Mouse (Mus musculus) kidney, postnatal 36 days (tissue): ENCODE measurements around the gene Crtc1.
A peak's percentile ranks its signal among the peaks of the same experiment; 100 is the strongest.

Experiments
- DNase-seq, 2 experiments: peaks; one replicate each; pipeline ENCODE4 v3.0.0; 2021 to 2022; ENCODE audit warnings: mixed read lengths in 2 of 2

Gene Crtc1

DNA sequence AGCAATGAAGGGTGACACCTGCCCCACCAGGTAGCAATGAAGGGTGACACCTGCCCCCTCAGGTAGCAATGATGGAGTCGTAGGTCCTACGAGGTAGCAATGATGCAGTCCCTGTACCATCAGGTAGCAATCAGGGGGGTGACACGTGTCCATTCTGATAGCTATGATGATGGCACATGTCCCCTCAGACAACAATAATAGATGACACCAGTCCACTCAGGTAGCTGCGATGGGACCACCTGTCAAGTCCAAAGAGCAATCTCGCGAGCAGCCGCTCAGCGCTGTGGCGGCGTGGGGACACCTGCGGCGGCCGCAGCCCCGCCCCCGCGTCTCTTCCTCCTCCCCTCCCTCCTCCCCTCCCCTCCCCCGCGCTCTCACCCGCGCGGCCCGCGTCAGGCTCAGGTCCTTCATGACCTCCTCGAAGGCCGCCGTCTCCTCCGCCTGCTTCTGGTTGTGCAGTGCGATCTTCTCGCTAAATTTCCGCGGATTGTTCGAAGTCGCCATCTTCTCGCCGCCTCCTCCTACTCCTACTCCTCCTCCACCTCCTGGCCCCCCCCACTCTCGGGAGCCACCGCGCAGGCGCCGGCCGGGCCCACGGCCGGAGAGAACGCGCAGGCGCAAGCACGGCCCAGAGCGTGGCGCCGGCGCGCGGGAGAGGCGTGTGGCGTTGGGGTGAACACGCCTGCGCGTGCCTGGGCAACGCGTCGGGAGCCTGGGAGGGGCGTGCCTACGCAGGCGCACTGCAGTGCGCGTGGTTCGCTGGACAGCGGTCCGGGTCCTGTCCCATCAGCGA is at the start of gene Crtc1:
Gene Crtc1 (minus strand): TSS at position 525 of the 793 bp plus-strand sequence.
- DNase-seq: peak; percentile 96 to 98

- DNase-seq: no peak
Observed at GRCm38 (mm10) chr8:70488931-70489470, 49.6 kb upstream of the Crtc1 start.

DNA sequence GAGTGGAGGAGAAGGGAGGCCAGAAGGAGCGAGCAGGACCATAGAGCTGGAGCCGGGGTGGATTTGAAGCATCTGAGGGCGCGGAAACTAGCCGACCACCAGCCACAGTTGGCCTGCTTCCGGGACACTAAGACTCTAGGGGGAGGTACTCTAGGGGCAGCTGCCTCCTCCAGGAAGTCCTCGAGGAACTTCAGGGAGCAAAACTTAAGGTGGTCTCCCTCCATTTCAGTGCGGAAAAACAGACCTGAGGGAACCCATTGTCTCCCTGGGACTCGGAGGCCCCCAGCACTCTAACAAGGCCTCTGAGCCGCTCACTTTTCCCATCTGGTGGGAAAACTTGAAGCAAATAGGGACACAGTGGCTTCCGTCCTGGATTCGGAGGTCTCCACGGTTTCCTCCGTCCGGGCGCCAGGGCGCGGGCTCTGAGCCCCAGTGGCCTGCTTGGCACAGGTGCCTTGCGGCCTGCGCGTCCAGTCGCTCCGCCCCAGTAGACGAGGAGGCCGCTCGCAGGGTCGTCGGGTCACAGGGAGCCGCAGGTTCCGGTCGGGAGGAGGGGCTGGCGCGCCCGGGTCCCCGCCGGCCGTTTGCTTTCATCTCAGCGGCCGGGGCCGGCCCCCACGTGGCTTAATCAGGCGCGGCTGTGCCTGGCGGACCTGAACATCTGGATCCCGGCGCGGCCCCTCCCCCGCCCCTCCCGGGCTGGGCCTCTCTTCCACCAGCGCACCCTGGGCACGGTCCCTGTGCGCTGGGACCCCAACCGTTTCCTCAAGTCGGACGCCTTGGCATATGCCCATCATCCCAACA is 48.8 kb upstream of the Crtc1 start:
- peak; percentile 60 to 72 for DNase-seq

DNA sequence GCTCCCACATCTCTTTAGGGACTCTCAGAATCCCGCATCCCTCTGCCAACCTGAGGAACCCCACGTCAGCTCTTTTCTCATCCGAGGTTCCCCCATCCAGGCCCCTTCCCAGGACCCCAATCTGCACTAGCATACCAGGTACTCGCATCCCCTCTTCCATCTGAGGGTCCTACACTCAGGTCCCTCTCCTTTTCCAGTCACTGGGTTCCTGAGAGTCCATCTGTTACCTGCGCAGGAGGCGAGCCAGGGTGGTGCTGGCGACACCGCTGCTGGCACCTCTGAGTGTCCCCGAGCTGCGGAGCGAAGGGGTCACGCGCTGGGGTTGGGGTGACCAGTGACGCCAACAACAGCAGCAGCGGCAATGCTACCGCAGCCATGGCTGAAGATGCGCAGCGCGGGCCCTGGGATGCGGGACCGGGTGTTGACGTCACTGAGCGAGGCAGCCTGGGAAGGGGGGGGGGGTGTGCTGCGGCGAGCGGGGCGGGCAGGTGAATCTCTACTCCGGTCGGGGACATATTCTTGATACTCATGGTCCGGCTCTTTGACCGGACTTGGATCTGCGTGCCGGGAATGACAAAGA is 47.7 kb upstream of the Crtc1 start, which contains the start of gene Tmem59l:
Gene Tmem59l (minus strand): TSS at position 418 of the 580 bp plus-strand sequence.
- no peak for DNase-seq

GRCm38 (mm10) chr8:70486191-70486681 is 46.9 kb upstream of the Crtc1 start:
- DNase-seq: no peak

- DNase-seq: no peak
Observed at GRCm38 (mm10) chr8:70482943-70483342, 43.6 kb upstream of the Crtc1 start.

DNA sequence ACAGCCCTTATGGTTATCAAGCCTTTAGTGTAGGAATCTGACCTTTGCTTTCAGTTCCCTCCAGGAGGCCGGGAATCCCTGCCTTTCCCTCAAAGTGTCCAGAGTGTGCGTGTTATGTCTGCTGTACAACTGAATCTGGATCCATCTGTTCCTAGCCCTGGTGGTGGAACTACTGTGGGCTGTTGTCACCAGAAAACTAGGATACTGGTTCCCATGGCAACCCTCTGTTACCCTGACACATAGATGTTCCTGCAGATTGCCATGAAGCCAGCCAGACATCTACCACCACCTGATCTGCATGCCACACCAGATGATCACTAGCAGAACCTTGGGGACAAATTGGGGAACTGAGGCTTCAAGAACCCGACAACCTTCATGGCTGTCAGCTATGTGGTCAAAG is 42.5 kb upstream of the Crtc1 start:
- no peak for DNase-seq

DNA sequence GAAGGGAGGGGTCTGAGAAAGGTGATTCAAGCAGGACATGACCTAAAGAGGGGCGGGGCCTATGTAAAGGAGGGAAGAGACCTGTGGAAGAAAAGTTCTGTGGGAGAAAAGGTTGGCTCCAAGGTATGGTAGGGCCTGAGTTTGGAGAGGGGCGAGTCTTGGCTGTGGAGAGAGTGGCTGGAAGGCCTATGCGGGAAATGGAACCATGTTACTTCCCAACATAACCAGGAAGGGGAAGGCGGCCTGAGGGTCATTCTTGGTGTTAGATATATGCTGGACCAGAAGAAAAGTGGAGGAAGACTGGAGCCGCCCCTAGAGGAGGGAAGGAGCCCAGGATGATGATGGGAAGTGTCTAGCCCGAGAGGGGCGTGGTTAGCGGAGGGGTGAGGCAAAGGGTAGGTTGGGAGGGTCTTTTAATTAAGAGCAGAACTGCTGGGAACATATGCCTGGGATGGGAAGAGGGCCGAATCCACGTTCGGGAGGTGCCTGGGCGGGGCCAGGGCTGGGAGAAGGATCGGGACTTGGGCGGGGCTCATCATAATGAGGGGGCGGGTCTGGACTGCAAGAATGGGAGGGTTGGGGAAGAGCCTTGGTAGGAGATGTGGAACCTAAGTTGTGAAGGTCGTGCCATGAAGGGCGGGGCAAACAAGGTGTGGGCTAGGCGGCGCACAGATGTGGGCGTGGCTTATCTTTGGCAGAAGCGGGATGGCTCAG is 38.0 kb upstream of the Crtc1 start:
- DNase-seq: peak; percentile 24 to 31

DNA sequence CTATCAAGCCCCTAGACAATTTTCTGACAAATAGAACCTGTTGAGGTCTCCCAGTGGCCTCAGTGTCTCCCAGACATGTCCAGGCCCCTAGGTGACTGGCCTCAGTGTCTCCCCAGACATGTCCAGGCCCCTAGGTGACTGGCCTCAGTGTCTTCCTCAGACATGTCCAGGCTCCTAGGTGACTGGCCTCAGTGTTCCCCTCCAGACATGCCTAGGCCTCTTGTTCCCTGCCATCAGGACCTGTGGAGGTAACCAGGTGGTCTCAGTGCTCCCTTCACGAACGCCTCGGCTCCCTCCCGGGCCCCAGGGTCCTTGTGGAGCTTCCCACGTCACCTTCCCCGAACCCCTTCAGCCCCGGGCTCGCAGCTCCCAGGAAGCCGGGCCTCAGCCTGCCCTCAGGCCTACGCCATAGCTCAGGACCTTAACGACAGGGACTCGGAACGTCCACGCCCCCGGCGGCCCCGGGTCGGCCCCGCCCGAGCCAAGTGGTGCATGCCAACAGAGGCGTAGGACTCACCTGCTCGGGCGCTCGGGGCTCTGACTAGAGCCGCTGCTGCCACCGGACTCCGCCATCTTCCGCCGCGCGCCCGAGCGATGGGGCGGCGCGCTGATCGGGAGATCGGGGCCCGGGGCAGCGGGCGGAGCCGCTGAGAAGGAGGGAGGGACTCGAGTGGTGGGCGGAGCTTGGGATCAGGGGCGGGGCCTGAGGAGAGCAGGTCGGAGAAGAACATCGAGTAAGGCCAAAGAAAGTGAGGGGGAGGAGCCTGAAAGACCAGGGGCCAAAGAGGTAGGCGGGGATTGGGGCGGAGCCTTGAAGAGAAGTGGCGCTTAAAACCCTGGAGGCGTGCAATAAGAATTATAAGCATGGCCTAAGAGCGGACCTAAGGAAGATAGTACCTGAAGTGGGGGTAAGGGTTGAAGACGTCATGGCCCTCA is 37.2 kb upstream of the Crtc1 start, which contains the start of gene Klhl26:
Gene Klhl26 (minus strand): TSS at position 636 of the 936 bp plus-strand sequence.
- peak; percentile 97 to 99 for DNase-seq

GRCm38 (mm10) chr8:70471856-70472255 is 32.5 kb upstream of the Crtc1 start:
- no peak for DNase-seq

- DNase-seq: no peak
Observed at GRCm38 (mm10) chr8:70469938-70470337, 30.6 kb upstream of the Crtc1 start.

- DNase-seq: no peak
Observed at GRCm38 (mm10) chr8:70469295-70469916, 30.0 kb upstream of the Crtc1 start.

DNA sequence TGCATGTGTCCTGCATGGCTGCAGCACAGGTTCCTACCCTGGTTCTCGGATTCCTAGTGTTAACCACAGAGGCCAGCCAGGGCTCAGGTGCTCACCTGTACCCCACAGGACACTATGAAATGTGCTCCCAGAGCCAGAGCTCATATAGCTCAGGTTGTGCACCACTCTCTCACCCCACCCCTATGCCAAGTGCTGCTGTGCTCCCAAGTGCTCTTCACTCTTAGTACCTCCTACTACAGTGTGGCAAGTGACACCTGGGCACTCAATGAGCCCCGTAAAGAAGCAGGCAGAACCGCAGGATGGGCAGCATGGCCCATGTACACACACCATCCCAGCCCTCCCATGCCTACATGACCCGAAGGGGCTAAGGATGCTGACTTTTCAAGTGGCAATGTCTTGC is 29.4 kb upstream of the Crtc1 start:
- DNase-seq: no peak

- no peak for DNase-seq
Observed at GRCm38 (mm10) chr8:70467907-70468306, 28.5 kb upstream of the Crtc1 start.

GRCm38 (mm10) chr8:70467229-70467725 is 27.9 kb upstream of the Crtc1 start:
- no peak for DNase-seq

DNA sequence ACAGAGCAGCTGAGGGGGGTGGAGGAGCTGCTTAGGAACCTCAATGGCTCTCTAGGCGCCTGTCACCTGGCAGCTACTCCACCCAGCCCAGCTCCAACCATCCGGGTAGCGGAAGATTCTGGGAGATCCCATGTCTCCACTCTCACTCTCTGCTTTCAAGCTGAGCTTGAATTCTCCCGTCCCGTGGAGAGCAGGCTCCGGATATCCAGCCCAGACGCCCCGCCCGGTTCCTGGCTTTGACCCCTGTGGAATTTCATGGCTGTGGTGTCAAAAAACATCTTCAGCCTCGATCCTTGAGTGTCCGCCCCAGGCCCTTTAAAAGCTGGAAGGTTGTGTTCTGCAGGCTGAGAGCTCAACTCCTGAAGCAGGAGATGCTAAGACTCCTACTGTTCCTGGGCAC is 27.4 kb upstream of the Crtc1 start:
- peak; percentile 51 to 67 for DNase-seq

DNA sequence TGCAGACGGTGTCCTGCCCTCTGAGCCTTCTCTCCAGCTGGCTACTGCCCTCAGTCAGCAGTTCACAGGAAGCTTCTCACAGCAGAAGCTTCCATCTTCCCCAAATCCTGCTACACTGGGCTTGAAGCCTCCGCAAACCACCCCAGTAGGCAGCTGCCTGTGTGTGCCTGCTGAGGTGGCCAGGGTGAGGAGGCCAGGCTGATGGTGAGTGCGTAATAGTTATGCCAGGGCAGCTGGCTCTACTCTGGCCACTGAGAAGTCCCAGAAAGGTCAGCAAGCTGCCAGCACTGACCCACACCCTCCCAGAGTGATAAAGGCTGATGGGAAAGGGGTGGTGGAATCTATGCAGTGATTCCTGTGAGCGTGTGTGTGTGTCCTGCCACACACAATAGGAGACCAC is 26.9 kb upstream of the Crtc1 start:
- DNase-seq: no peak

DNA sequence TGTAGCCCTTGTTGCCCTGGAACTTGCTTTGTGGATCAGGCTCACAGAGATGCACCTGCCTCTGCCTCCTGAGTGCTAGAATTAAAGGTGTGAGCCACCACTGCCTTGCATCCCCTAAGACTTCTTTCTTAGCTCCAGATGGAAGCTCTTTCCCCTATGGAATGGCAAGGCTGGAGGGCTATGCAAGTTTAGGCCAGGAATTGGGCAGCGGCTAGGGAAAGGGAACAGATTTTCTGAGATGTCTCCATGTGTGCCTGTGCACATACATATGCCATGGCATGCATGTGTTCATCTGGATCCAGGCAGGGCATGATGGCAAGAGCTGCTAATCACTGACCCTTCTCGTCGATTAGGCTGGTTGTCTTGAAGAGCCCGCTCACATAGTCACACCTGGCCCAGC is 26.3 kb upstream of the Crtc1 start:
- no peak for DNase-seq

GRCm38 (mm10) chr8:70464162-70464561 is 24.8 kb upstream of the Crtc1 start:
- DNase-seq: no peak

DNA sequence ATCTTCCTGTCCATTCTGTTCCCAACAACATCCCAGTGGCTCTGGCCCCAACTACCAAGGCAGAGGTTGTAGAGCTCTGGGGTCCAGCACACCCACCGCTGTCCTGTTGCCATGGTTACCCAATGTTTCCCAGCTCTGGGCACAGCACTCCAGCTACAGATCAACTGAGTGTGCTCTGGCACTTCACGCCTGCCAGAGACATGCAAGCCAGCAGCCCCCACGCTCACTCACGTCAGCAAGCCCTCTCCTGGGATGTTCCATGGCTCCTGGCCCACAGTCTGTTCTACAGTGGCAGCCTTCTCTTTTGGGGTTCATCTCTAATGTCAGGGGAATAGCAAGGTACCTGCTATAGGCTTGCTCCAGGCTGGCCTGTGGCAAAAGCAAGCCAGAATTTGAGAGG is 23.9 kb upstream of the Crtc1 start:
- DNase-seq: no peak

DNA sequence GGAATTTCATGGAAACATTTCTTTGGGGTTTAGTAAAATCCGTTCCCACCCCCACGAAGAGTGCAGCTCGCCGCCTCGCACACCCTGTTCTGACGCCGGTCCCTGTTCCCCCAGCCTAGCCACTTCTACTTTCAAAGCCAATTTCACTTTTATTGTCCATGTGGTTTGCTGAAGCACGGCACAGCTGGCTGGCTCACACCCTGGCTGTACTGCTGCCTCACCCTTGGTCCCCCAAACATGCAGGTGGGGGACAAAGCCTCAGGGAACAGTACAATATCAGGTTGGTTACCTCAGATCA is 23.1 kb upstream of the Crtc1 start:
- DNase-seq: no peak
